In the genomic region with DNA sequence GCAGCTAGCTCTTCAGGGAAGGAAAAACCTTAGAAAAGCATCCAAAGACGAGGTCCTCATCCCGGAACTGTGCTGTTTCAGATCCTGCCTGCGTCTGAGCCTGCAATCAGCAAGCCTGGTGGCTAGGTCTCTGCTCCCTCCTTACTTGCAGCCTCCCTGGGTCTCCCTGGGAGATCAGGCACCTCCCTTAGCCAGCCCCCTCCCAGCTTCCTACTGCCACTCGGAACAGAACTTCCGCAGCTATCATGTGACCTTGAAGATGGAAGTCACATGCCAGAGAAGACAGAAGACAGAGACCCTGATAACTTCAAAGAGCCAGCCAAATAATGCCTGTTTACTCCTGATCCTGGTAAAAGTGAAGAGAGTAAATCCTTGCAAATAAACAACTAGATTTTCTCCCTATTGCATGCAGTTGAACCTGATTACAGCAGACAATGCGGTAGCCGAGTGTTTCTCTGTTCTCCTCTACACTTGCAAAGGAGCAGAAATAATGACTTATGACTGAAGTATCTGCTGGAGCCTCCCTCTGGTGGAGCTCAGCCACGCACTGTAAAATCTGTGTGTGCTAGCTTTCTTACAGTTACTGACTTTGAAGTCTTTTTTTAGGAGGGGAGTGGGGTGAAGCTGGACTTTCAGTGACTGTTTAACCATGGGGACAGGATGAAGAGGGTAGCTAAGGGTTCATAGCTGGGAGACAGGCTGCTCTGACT, we compare ENCODE assay signal across 8 mouse cellular contexts. TPM values are rescaled to one million over a fixed set of nuclear protein-coding genes. Genes with fewer than 3 reads are reported as not detected.
A peak's percentile ranks its signal among the peaks of the same experiment; 100 is the strongest.
DNase-seq lines count a peak whose midpoint lies in the region; ATAC-seq and TF ChIP-seq lines count a peak whose summit lies in the region.

No protein-coding gene starts in this region.

- H3K27me3 ChIP-seq in limb, embryonic 10.5 days (ENCODE audit: low read depth, poor library complexity, severe bottlenecking) = no peaks in the 10 kb centered on the region
- H3K27me3 ChIP-seq in forebrain, embryonic 10.5 days (ENCODE audit: poor library complexity, severe bottlenecking) = no peaks in the 10 kb centered on the region

- H3K27ac ChIP-seq in limb, embryonic 10.5 days = peak overlapping the region; percentile 54
- no peak overlapping the region for H3K27ac ChIP-seq in forebrain, embryonic 10.5 days

- H3K9me3 ChIP-seq in limb, embryonic 10.5 days (replicated peaks) = no peaks in the 10 kb centered on the region
- H3K9me3 ChIP-seq in forebrain, embryonic 10.5 days = no peaks in the 10 kb centered on the region

- peak overlapping the region; percentile 46 for H3K4me3 ChIP-seq in lung, adult 2 months (replicated peaks; ENCODE audit: extremely low read depth, low read depth, low read length)
- peak overlapping the region; percentile 4; the same call in 1 of the 2 replicates for H3K4me3 ChIP-seq in limb, embryonic 10.5 days
- H3K4me3 ChIP-seq in forebrain, embryonic 10.5 days = no peak overlapping the region

- H3K36me3 ChIP-seq in limb, embryonic 10.5 days = no peaks in the 10 kb centered on the region
- H3K36me3 ChIP-seq in forebrain, embryonic 10.5 days (replicated peaks) = no peaks in the 10 kb centered on the region

- 32% methylated on average over 8 of the region's 8 CpGs for WGBS in lung, adult 2 months
- WGBS in limb, embryonic 10.5 days = 39% methylated on average over 8 of the region's 8 CpGs
- 65% methylated on average over 8 of the region's 8 CpGs for WGBS in forebrain, embryonic 10.5 days

- peak; percentile 25; the same call in 1 of the 2 replicates for ATAC-seq in monocyte, adult 5-6 weeks (replicated peaks; ENCODE audit: insufficient number of reproducible peaks, low FRiP score, low TSS enrichment, poor library complexity, severe bottlenecking)

- no peak for TF ChIP-seq CTCF in lung, adult 2 months (IDR thresholded peaks at IDR 0.05; ENCODE audit: insufficient read depth, low read length)

- peak; percentile 25 for DNase-seq in lung, adult 2 months
- DNase-seq in lung, postnatal 25 days (ENCODE audit: low spot score) = no peak
- DNase-seq in T-cell, adult 2 months (ENCODE audit: low spot score) = peak; percentile 55
- peak; percentile 68 to 74 for DNase-seq in heart, adult 9 months (ENCODE audit: low spot score in 2 of 2)
- DNase-seq in limb, embryonic 10.5 days (ENCODE audit: low spot score) = peak; percentile 35
- no peak for DNase-seq in cerebellum, adult 8-10 months
- no peak for DNase-seq in forebrain, embryonic 10.5 days (ENCODE audit: extremely low spot score, low spot score)

- peaks cover 18% of the 10 kb centered on the region for H3K4me1 ChIP-seq in lung, adult 2 months (ENCODE audit: control insufficient read depth, insufficient read depth, low read length)
- peaks cover 25% of the 10 kb centered on the region for H3K4me1 ChIP-seq in limb, embryonic 10.5 days
- H3K4me1 ChIP-seq in forebrain, embryonic 10.5 days = peaks cover 25% of the 10 kb centered on the region

- peak; percentile 37; the same call in 1 of the 2 replicates for TF ChIP-seq POLR2A in lung, adult 2 months (IDR thresholded peaks at IDR 0.05; ENCODE audit: borderline replicate concordance, extremely low read depth, low read depth, low read length)

RNA-seq across cellular contexts. Expression of a gene that starts 22.7 kb away (rescaled TPM):
- 35.9 and 43.9 TPM in 2 replicates for polyA plus RNA-seq in lung, adult 2 months (2012; rRNA removed)
- polyA plus RNA-seq in limb, embryonic 10.5 days (2016; fragmentation: Nextera tagmentation; extraction: Ambion mirVana) = 25.0 and 27.7 TPM in 2 replicates
- 228 to 273 TPM (median 242 TPM) in 3 replicates for total RNA-seq in monocyte, adult 5-6 weeks (2017)
- polyA plus RNA-seq in forebrain, embryonic 10.5 days (2016; fragmentation: Nextera tagmentation; extraction: Ambion mirVana) = 26.3 and 28.1 TPM in 2 replicates

Comparison
In these comparisons a context has a peak if more than half of its experiments do, and no peak if none do; other contexts are left out.
1. DNase-seq: peak in lung, adult 2 months (single experiment), T-cell, adult 2 months (single experiment), heart, adult 9 months (2 of 2) and limb, embryonic 10.5 days (single experiment); none in lung, postnatal 25 days (single experiment), cerebellum, adult 8-10 months (single experiment) and forebrain, embryonic 10.5 days (single experiment).